Mouse (Mus musculus) hindbrain, embryonic 13.5 days (tissue): ENCODE data around the gene Sdhaf3. TPM values are rescaled to one million over a fixed set of nuclear protein-coding genes. Genes with fewer than 3 reads are reported as not detected.
"Not testable (repeated sequence)": the region's sequence is repeated elsewhere in the genome, so short reads cannot be mapped to it uniquely, and the experiment has no call there.

Source experiments
- ATAC-seq: fragments of 200-750 bp; cut with Nextera tagmentation; 2 replicates; pipeline ENCODE4 v1.8.0; 2017; ENCODE audit warnings: moderate TSS enrichment; ENCODE audit not compliant: low FRiP score
- H3K27ac ChIP-seq: fragments of 300-500 bp; sonication (generic); 2 replicates; pipeline ENCODE4 v1.5.1; 2015; ENCODE audit warnings: inconsistent platforms, mild to moderate bottlenecking, moderate library complexity
- H3K27me3 ChIP-seq: fragments of 300-500 bp; sonication (generic); 2 replicates; pipeline ENCODE4 v1.6.1; 2015; ENCODE audit warnings: mild to moderate bottlenecking, inconsistent platforms
- H3K36me3 ChIP-seq: fragments of 300-500 bp; sonication (generic); 2 replicates; pipeline ENCODE4 v1.6.1; 2015; ENCODE audit warnings: mild to moderate bottlenecking, inconsistent platforms
- H3K4me1 ChIP-seq: fragments of 300-500 bp; sonication (generic); replicated peaks from 2 replicates; pipeline ENCODE4 v1.6.1; 2015; ENCODE audit warnings: inconsistent platforms
- H3K4me2 ChIP-seq: fragments of 300-500 bp; sonication (generic); 2 replicates; pipeline ENCODE4 v1.6.1; 2015; ENCODE audit warnings: inconsistent platforms, mild to moderate bottlenecking, moderate library complexity
- H3K4me3 ChIP-seq: fragments of 300-500 bp; sonication (generic); 2 replicates; pipeline ENCODE4 v1.5.1; 2015; ENCODE audit warnings: mild to moderate bottlenecking, inconsistent platforms
- H3K9ac ChIP-seq: fragments of 300-500 bp; sonication (generic); 2 replicates; pipeline ENCODE4 v1.6.1; 2015; ENCODE audit warnings: mild to moderate bottlenecking, inconsistent platforms
- H3K9me3 ChIP-seq: fragments of 300-500 bp; sonication (generic); 2 replicates; pipeline ENCODE4 v1.6.1; 2016; ENCODE audit warnings: inconsistent platforms
- WGBS: fragments of 180-500 bp; shearing (Covaris S2); methylation state at CpG from one replicate; pipeline ENCODE4 v1.1.7; 2015; 5-methylcytosine and 5-hydroxymethylcytosine counted together
- polyA plus RNA-seq: library from polyadenylated mRNA; unstranded; fragments of >200 nt; fragmentation: Nextera tagmentation; extraction: Ambion mirVana; gene quantifications from 2 replicates; pipeline ENCODE4 v1.2.1, GENCODE M21; 2015

The Sdhaf3 gene
- polyA plus RNA-seq, 1 experiment from 2014 or later: 7.3 TPM

DNA sequence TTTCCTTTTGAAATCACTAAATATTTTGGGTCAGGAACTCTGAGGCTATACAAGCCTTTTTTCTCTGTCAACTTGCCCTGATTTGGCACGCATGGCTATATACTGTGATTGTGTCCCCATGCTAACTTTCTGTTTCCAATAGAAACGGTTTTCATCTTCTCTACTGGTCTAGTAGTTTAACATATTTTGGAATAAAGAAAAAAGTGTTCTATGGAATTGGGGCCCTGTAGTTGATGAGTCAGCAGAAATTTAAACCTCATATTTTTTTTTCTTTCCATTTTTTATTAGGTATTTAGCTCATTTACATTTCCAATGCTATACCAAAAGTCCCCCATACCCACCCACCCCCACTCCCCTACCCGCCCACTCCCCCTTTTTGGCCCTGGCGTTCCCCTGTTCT is 3.4 kb downstream of the Sdhaf3 start:
- not testable (repeated sequence) for H3K4me2 ChIP-seq, H3K9ac ChIP-seq, H3K36me3 ChIP-seq, H3K27ac ChIP-seq, H3K9me3 ChIP-seq, H3K4me3 ChIP-seq, ATAC-seq, H3K27me3 ChIP-seq
- peaks cover 10% of the 10 kb centered on the region for H3K4me1 ChIP-seq
- 93% methylated on average over 2 of the region's 4 CpGs for WGBS

DNA sequence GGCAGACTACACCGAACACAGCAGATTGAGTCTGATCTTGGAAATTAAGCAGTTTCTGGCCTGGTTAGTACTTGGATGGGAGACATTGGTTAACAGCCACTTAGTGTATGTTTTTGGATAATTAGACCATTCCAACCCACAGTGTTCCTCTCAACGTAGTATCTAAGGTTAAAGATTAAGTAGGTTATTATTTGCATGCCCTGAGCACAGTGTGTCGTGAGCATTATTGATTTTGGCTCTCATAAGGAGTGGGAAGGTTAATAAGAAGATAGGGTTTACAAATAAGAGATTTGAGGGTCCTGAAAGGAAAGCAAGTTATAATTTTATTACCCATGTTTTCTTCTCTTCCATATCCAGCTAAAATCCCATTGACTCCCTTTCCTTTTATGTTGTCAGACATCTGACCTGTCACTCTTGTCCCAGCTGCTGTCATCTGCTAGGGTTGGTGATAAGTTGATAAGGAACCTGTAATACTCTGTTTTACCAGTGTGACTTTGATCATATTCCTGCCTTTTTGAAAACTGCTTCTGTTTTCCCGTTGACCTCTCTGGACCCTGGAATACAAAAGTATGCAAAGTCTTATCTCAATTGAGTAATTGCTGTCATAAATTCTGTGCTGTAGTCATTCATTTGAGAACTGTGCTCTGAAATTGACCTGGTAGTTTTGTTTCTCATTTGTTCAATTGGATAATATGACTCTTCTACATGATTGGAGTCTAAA is 41.6 kb downstream of the Sdhaf3 start:
- 86% methylated on average over 4 of the region's 4 CpGs for WGBS
- Histone ChIP-seq H3K9me3 (no peaks in the 10 kb centered on the region), H3K27ac (no peak overlapping the region), H3K36me3 (no peaks in the 10 kb centered on the region), H3K4me2 (no peak overlapping the region), H3K27me3 (no peaks in the 10 kb centered on the region), H3K4me3 (no peak overlapping the region), H3K4me1 (no peaks in the 10 kb centered on the region), H3K9ac (no peak overlapping the region)
- no peak for ATAC-seq

DNA sequence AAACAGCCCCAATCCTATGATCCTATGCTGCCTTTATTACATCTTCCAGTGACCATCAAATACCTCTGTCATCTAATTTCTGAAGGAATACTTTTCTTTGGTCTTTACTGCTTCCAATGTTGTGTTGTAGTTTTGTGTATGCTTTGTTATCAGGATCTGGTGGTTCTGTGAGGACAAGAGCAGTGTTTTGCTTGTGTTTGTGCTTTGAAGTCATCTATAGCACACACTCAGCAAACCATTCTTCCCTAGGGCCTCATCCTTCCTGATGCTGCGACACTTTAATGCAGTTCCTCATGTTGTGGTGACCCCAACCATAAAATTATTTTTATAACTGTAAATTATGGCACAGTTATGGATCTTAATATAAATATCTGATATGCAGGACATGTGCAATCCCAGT is 42.2 kb downstream of the Sdhaf3 start:
- 91% methylated on average over 1 of the region's 1 CpGs for WGBS
- no peak overlapping the region for H3K4me2 ChIP-seq
- no peak overlapping the region for H3K27ac ChIP-seq
- no peaks in the 10 kb centered on the region for H3K36me3 ChIP-seq
- no peaks in the 10 kb centered on the region for H3K9me3 ChIP-seq
- no peaks in the 10 kb centered on the region for H3K27me3 ChIP-seq
- no peaks in the 10 kb centered on the region for H3K4me1 ChIP-seq
- ATAC-seq: no peak
- H3K4me3 ChIP-seq: no peak overlapping the region
- no peak overlapping the region for H3K9ac ChIP-seq

DNA sequence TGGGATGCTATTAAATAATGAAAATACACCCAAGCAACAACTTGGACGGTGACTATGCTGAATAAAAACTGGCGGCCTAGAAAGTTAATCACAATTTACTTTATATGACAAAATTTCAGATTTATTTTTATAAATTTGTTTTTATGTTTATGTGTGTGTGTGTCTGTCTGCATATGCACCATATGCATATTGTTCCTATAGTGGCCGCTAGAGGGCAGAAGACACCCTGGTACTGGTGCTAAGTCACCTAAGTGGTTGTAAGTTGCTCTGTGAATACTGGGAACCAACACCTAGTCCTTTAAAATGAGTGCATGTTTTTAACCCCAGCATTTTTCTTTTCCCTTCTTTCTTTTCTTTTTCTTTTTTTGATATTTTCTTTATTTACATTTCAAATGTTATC is 43.2 kb downstream of the Sdhaf3 start:
- Histone ChIP-seq H3K9ac (no peak overlapping the region), H3K4me2 (no peak overlapping the region), H3K27me3 (no peaks in the 10 kb centered on the region), H3K4me3 (no peak overlapping the region), H3K27ac (no peak overlapping the region), H3K4me1 (no peaks in the 10 kb centered on the region), H3K9me3 (no peaks in the 10 kb centered on the region), H3K36me3 (no peaks in the 10 kb centered on the region)
- WGBS: 93% methylated on average over 3 of the region's 3 CpGs
- no peak for ATAC-seq

DNA sequence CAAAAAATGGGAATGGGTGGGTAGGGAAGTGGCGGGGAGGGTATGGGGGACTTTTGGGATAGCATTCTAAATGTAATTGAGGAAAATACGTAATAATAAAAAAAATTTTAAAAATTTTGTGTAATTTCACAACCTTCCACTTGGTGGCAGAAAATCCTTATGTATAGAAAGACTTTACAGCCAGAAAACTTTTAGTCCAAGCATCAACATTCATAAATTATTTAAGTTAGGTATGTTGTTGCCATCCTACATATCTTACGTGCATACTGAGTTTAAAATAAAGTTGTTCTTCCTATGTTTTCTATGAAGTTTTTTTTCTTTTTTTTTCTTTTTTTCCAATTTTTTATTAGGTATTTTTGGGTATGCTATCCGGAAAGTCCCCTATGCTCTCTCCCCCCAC is 47.3 kb downstream of the Sdhaf3 start:
- no peak overlapping the region for H3K9ac ChIP-seq
- 78% methylated on average over 4 of the region's 4 CpGs for WGBS
- no peak for ATAC-seq

DNA sequence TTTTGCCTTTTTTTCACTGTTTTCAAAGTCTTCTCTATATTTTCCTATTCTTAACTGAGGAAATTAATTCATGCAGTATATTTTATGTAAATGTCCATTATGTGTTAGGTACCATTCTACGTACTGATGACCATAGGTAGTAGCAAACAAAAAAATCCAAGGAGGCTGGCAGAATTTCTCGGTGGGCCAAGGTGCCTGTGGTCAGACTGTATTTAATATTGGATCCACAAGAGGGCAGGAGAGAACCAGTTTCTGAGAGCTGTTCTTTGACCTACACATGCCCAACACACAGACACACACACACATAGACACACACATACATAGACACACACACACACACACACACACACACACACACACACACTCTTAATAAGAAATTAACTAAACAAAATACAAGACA is 48.2 kb downstream of the Sdhaf3 start:
- WGBS: 67% methylated on average over 2 of the region's 2 CpGs
- no peaks in the 10 kb centered on the region for H3K9me3 ChIP-seq
- H3K4me1 ChIP-seq: no peaks in the 10 kb centered on the region
- ATAC-seq: no peak
- no peak overlapping the region for H3K27ac ChIP-seq
- no peaks in the 10 kb centered on the region for H3K27me3 ChIP-seq
- no peak overlapping the region for H3K9ac ChIP-seq
- no peaks in the 10 kb centered on the region for H3K36me3 ChIP-seq
- no peak overlapping the region for H3K4me3 ChIP-seq
- H3K4me2 ChIP-seq: no peak overlapping the region

More for the DNA sequence above, 47.3 kb downstream of the Sdhaf3 start:
- Histone ChIP-seq H3K4me2 (no peak overlapping the region), H3K4me1 (no peaks in the 10 kb centered on the region), H3K27ac (no peak overlapping the region), H3K4me3 (no peak overlapping the region), H3K27me3 (no peaks in the 10 kb centered on the region), H3K9me3 (no peaks in the 10 kb centered on the region), H3K36me3 (no peaks in the 10 kb centered on the region)

DNA sequence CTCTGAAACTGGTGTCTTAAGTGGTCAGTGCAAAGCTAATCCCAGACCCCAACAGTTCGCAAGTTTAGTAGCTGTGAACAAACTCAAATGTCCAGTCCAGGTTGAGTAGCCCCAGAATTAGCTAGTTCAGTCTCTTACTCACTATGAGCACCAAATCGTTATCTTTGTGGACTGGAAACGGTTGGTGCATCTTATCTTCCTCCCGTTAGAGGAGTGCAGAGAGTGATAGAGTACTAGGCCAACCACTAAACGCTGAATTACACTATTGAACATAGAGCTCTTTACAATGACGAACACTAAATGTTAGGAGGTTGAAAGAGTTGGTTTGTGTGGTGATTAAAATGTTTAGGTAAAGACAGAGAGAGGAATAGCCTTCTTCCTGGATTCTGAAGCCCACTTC is 82.3 kb downstream of the Sdhaf3 start:
- no peak for ATAC-seq
- Histone ChIP-seq H3K36me3 (peaks cover 13% of the 10 kb centered on the region; the same call in 1 of the 2 replicates), H3K4me3 (no peak overlapping the region), H3K9ac (no peak overlapping the region), H3K27ac (no peak overlapping the region), H3K4me1 (no peaks in the 10 kb centered on the region), H3K4me2 (no peak overlapping the region), H3K27me3 (no peaks in the 10 kb centered on the region), H3K9me3 (no peaks in the 10 kb centered on the region)
- 94% methylated on average over 6 of the region's 6 CpGs for WGBS

DNA sequence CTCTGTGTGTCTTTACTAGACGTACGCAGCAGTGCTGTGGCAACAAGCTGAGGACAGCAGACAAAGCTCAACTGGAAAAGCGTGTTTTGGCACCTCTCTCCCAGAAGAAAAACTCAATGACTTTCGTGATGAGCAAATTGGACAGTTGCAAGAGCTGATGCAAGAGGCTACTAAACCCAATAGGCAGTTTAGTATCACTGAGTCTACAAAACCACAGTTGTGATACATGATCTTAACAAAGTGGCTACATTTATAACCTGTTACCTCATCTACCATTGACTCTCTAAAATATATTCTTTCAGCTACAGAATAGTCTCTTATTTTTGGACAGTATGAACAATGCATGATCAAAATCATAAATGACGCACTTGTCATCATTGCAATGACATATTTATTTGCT is 83.0 kb downstream of the Sdhaf3 start:
- Histone ChIP-seq H3K4me3 (no peak overlapping the region), H3K9ac (no peak overlapping the region), H3K27me3 (no peaks in the 10 kb centered on the region), H3K4me1 (no peaks in the 10 kb centered on the region), H3K36me3 (peaks cover 13% of the 10 kb centered on the region; the same call in 1 of the 2 replicates), H3K9me3 (no peaks in the 10 kb centered on the region), H3K27ac (no peak overlapping the region), H3K4me2 (no peak overlapping the region)
- 90% methylated on average over 5 of the region's 5 CpGs for WGBS
- ATAC-seq: no peak

DNA sequence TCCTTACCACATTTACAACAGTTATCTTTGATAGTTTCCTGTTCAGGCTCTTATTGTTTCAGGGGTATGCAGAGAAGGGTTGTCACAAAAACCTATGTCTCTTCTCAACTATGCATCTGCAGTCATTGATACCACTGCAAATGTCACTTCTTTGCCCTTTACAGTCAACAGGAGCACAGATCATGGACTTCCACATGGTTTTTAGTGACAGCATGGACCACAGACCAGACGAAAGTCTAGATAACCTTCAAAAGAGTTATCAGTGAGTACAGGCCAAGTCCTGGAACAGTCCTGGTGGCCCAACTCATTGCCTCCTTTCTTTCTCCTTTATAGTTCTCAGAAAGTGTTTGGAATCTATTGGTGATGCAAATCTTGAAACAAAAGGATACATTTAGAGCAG is 86.1 kb downstream of the Sdhaf3 start:
- H3K27me3 ChIP-seq: no peaks in the 10 kb centered on the region
- no peak for ATAC-seq
- H3K9ac ChIP-seq: no peak overlapping the region
- no peak overlapping the region for H3K4me3 ChIP-seq
- 96% methylated on average over 1 of the region's 1 CpGs for whole genome bisulfite sequencing
- peaks cover 13% of the 10 kb centered on the region; the same call in 1 of the 2 replicates for H3K36me3 ChIP-seq
- H3K27ac ChIP-seq: no peak overlapping the region
- no peak overlapping the region for H3K4me2 ChIP-seq
- no peaks in the 10 kb centered on the region for H3K9me3 ChIP-seq
- no peaks in the 10 kb centered on the region for H3K4me1 ChIP-seq

DNA sequence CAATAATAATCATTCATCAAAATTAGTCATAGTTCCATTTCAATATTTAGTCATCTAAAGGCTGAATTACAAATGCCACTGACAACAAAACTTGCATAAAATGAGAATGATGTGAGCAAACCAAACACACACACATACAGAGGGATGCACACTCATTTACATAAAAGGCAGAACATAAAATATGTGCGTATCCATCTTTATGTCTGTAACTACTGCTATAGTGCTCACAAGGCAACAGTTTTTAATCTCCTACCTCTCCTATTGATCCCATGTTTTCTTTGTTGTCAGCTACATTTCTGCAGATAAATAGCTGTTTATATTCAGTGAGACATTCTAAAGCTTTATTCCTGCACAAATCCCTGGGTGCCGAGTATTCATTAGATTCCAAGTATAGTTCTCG is 107.0 kb downstream of the Sdhaf3 start:
- no peak overlapping the region for H3K27ac ChIP-seq
- H3K36me3 ChIP-seq: no peaks in the 10 kb centered on the region
- WGBS: 80% methylated on average over 3 of the region's 3 CpGs
- no peaks in the 10 kb centered on the region; the same call in 1 of the 2 replicates for H3K4me1 ChIP-seq
- H3K4me2 ChIP-seq: no peak overlapping the region
- no peak overlapping the region for H3K9ac ChIP-seq
- no peaks in the 10 kb centered on the region for H3K9me3 ChIP-seq
- H3K4me3 ChIP-seq: no peak overlapping the region
- no peaks in the 10 kb centered on the region for H3K27me3 ChIP-seq
- no peak for ATAC-seq

DNA sequence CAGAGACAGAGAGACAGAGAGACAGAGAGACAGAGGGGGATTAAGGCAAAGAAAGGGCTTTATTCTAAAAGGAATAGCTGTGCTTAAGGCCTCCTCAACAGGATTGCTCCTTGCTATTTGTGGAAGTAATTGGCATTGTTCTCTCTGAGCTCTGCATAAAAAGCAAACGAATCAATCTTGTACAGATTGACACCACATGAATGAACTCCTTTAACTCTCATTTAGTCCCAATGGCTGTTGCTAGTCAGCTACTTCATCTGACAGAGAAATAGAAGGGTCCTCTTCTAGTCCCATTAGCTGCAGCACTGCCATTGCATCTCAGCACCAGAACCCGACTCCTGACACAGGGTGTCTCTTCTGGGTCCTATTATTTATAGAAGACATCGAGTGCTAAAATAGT is 113.0 kb downstream of the Sdhaf3 start:
- no peaks in the 10 kb centered on the region for H3K27me3 ChIP-seq
- H3K4me3 ChIP-seq: no peak overlapping the region
- H3K4me1 ChIP-seq: peaks cover 8% of the 10 kb centered on the region
- no peak overlapping the region for H3K9ac ChIP-seq
- no peak overlapping the region for H3K4me2 ChIP-seq
- no peak overlapping the region for H3K27ac ChIP-seq
- no peak for ATAC-seq
- H3K9me3 ChIP-seq: no peaks in the 10 kb centered on the region
- no peaks in the 10 kb centered on the region for H3K36me3 ChIP-seq
- 22% methylated on average over 3 of the region's 3 CpGs for WGBS

DNA sequence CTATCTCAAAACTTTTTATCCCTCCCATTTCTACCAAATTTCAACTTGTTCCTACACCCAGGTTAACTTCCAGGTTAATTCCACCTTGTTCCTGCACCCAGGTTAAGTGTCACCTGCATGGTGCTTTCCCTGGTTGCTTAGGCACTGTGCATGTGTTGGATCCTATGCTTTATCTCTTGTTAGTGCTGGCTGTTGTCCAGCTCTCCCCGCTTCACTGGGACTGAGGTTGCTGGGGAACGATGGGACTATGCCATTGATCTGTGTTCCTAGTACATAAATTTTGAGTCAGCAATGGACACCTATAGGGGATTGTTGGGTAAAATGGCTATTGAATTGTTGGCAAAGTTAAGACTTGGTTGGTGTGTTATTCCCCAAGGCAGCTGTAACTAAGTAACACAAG is 113.7 kb downstream of the Sdhaf3 start:
- no peak overlapping the region for H3K4me3 ChIP-seq
- H3K27me3 ChIP-seq: no peaks in the 10 kb centered on the region
- no peaks in the 10 kb centered on the region for H3K9me3 ChIP-seq
- H3K36me3 ChIP-seq: no peaks in the 10 kb centered on the region
- H3K4me1 ChIP-seq: peaks cover 8% of the 10 kb centered on the region
- ATAC-seq: no peak
- no peak overlapping the region for H3K27ac ChIP-seq
- no peak overlapping the region for H3K9ac ChIP-seq
- WGBS: 36% methylated on average over 2 of the region's 2 CpGs
- no peak overlapping the region for H3K4me2 ChIP-seq

DNA sequence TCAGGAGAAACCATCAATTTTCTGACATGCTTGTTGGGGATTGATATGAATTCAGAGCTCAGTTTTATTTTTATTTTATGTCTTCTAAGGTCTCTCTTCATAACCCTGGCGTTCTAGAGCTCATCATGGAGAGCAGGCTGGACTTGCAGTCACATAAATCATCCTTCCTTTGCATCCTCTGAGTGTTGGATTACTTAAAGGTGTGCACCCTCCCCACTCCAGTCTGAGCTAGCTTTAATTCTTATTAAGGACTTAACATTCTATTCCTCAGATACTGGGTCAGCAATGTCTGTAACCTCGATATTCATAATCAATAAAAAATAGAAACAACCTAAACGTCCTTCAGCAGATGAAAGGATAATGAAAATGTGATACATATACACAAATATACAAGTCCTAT is 126.2 kb downstream of the Sdhaf3 start:
- H3K9ac ChIP-seq: no peak overlapping the region
- 0 out of 2 replicates have a peak, but pooled peaks have one; percentile 53 for ATAC-seq
- H3K27me3 ChIP-seq: no peaks in the 10 kb centered on the region
- no peaks in the 10 kb centered on the region for H3K36me3 ChIP-seq
- H3K9me3 ChIP-seq: no peaks in the 10 kb centered on the region
- WGBS: 57% methylated on average over 3 of the region's 3 CpGs
- H3K4me2 ChIP-seq: no peak overlapping the region
- peaks cover 2% of the 10 kb centered on the region for H3K4me1 ChIP-seq
- H3K27ac ChIP-seq: no peak overlapping the region
- no peak overlapping the region for H3K4me3 ChIP-seq
